Mouse (Mus musculus): ENCODE data around the gene Cth. TPM values are rescaled to one million over a fixed set of nuclear protein-coding genes. Genes with fewer than 3 reads are reported as not detected.

The Cth gene
- total RNA-seq, 2 experiments from 2014 or later, result 2.2 to 4.3 TPM

DNA sequence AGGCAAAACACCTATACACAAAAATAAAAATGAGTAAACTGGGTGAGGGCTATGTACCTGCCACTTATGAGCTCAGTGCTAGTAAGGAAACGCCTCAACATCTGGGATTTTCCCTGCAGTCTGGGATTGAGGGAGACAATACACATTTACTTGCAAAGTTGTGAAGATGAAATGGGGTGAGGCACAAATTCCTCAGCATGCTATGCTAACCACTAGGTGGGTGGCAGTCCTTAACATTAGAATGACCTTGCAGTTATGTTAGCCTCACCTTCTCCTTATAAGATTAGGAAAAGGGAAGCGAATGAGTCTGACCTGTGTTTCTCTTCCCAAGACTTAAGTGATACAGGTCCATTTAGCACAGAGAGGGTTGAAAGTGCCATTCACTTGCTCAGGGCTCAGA is 3.5 kb downstream of the Cth start:
- DNase-seq, result no peak
- intact Hi-C loops (cut with DNase I), result no loop called here

- intact Hi-C loops (cut with DNase I), result no loop called here
- no peak for DNase-seq
Observed at GRCm38 (mm10) chr3:157916336-157916735, 8.5 kb downstream of the Cth start.

DNA sequence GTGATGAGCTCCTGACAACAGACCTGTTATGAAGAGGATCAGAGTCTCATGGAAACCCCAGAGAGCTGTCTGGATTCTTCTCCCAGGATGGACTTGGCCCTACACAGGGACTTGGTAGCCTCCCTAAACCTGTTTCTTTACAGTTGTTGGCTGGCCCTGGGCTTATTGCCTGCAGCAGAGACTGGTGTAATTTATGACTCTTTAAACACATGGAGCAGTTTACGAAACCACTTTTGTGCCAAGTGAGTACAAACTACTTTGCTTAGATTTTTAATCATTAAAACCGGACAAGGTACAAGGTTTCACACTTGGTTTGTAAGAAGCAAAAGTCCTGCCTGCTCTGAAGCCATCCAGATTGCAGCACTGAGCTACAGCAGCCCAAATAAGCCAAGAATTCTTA is 12.7 kb downstream of the Cth start:
- intact Hi-C loops (cut with DNase I), result no loop called here
- DNase-seq, result no peak

DNA sequence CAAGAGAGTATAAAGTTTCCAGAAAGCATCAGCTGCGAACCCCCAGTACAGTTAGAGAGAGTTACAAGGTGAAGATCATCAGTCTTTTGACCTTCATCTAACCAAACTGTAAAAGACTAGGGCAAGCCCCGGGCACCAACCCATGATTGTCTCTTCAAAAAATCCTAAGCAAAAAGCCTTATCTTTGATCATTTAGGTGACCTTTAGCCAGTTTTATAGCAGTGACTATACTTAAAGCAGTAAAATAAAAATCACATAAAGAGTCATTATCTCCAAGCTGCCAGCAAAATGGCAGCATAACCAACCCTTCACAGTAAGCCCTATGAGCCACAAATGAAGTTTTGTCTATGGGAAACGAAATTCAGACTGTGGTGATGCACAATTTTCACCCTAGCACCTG is 14.6 kb downstream of the Cth start:
- no peak for DNase-seq
- intact Hi-C loops (cut with DNase I), result no loop called here

DNA sequence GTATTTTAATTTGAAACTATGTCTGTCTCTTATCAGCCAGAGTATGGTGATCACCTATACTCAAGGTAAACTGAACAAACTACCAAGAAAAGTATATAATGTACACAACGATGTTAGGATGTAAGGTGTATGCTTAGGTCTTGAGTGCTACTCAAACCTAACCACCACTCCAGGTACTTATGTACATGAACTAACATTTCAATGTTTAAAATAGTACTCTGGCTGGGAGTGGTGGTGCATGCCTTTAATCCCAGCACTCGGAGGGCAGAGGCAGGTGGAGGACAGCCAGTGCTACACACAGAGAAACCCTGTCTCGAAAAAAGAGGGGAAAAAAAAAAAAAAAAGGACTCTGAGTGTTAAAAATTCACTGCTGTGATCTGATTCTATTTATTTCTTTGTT is 16.7 kb downstream of the Cth start:
- intact Hi-C loops (cut with DNase I), result no loop called here
- no peak for DNase-seq

DNA sequence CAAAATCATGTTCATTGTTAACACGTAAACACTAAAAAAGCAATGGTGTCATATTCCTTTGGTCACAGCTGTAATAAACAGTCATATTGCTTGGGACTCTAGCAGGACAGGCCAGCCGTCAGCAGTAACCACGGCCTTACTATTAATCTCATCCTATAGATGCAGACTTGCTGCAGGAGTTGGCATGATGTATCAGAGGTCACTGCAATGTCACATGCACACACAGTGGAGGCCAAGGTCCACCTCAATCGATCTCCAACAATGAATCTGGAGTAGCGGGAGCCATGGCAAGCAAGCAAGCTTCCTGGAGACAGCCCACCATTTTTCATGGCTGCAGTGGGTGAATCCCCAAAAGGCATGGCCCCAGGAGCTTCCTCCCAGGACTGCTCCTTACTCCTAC is 23.2 kb downstream of the Cth start:
- intact Hi-C loops (cut with DNase I), result no loop called here
- no peak for DNase-seq

DNA sequence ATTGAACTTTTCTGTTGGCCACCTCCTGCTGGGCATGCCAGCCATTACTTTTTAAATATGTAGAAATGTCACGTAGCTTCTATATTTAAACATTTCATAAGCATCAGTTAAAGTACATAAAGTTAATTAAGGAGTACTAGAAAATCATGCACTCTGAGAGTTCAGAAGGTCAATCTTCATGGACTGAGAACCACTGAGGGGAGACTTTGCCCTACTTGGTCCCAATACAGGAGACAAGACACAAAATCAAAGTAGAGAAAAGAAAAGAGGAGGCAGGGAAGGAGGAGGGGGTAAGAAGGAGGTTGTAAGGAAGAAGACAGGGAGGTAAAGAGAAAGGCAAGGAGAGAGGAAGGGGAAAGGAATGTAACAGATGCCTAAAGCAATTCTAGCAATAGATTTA is 24.9 kb downstream of the Cth start:
- intact Hi-C loops (cut with DNase I), result no loop called here
- DNase-seq, result no peak

DNA sequence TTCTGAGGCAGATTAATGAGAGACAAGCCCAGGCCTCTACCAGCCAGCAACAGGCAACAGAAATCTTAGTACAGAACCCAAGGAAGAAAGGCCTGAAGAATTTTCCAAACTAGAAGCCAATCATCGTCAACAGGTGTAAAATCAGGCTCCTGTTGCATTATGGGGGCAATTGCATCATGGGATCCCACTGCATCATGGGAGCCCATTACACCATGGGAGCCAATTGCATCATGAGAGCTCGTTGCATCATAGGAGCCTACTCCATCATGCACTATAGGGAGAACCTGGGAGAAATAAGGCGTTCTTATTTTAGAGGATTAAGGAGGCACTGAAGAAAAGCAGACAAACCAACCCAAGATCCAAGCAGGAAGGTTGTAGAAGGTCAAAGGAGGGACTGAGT is 27.2 kb downstream of the Cth start:
- DNase-seq, result no peak
- intact Hi-C loops (cut with DNase I), result no loop called here

DNA sequence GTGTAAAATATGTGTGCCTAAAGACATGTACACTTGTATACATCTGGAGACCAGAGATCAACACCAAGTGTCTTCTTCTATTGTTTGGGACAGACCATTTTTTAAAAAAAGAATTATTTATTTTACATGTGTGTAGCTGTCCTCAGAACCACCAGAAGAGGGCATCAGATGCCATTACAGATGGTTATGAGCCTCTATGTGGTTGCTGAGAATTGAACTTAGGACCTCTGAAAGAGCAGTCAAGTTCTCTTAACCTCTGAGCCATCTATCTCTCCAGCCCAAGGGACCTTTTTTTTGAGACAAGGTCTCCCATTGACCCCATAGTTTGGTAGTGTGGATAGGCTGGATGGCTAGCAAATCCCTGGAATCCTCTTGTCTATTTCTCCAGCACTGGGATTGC is 33.1 kb downstream of the Cth start:
- intact Hi-C loops (cut with DNase I), result no loop called here
- DNase-seq, result no peak

DNA sequence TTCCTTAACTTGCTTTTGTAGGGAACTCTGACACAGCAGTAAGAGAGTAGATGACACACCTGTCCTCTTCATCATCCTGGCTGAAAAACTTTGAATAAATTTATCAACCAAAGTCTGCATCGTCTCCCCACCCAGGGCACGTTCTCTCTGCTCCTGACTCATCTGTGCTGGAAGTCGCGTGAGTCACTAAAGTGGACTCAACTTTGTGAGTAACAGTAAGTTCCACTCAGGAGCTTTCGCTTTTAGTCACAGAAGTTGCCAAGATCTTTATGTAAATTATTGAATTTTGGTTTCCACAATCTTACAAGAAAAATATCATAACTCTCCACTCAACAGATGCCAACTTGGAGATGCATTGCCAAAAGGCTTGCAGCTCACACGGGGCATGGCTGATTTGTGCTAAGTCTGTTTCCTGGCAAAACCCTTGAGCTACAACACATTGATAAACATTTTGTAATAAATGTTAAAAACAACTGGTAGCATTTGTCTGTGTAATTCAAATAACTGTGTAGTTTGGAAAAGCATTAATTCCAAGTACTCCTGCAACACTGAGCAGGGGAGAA is 40.7 kb downstream of the Cth start:
- no peak for DNase-seq
- intact Hi-C loops (cut with DNase I), result no loop called here

GRCm38 (mm10) chr3:157883085-157883484 is 41.8 kb downstream of the Cth start:
- intact Hi-C loops (cut with DNase I), result no loop called here
- DNase-seq, result no peak

- intact Hi-C loops (cut with DNase I), result no loop called here
- DNase-seq, result no peak
Observed at GRCm38 (mm10) chr3:157881992-157882391, 42.9 kb downstream of the Cth start.

DNA sequence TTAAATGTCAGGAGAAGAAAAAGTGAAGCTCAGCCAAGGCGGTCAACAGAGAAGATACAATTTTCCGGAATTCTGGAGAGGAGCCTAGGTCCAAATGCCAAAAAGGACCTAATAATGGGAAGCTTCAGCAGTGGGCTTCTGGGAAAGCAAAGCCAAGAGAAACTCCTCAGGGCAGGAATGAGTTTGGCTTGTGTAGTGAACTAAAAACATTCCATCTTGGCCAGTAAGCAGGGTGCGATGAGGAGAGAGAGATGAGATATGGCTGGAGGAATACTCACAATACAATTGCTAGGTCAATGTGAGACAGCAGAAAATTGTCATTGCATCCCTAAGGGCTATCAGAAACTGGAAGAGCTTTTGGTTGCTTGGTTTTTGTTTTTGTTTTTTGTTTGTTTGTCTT is 43.9 kb downstream of the Cth start:
- intact Hi-C loops (cut with DNase I), result no loop called here
- no peak for DNase-seq

DNA sequence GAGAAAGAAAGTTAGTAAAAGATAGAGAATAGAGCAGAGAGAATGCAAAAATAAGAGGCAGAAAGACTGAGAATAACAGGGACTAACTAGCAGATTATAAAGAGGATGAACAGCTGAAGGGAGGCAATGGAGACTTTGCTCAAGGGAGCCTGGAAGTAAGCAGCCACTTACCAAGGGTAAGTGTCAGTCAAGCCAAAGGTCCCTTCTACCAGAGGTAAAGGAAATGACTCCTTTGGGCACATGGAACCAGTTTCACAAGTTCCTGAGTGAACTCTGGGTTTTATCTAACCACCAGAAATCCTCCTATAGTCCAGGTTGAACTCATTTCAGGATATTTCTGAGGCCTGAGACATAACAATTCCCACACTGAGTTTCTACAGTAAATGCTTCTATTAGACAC is 47.0 kb downstream of the Cth start:
- intact Hi-C loops (cut with DNase I), result loop anchor here (2.0 kb wide), 1 partner anchor 201 kb away; no protein-coding TSS in a partner anchor

DNA sequence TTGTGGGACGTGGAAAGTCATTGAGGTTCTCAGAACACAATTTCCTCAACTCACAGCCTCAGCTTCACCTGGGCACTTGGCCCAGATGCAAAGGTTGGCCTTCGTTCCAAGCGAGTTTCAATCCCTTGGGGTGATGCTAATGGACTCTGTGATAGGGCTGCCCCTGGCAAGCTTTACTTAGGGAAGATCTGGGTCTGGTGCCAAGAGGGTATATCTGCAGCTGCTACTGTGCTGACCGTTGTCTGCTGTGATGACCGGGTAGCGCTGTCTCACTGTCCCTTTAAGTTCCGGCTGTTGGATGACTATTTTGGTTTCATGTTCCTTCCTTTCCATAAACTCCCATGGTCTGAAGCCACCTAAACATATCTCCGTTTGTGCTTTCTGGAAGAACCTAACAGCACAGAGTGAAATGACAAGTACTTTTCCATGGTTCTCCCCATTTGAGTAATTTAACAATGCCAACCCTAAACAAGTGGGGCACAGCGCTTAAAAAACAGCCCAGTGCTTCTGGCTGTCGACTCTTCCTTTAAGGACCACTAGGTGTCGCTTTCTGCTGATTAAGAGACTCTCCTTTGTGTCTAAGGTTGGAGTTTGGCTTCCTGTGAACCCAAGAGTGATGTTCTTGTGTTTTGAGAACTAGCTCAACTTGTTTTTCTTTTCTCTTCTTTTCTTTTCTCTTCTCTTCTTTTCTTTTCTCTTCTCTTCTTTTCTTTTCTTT is 48.3 kb downstream of the Cth start:
- intact Hi-C loops (cut with DNase I), result no loop called here
- peak in 1 of 2 experiments; percentile 5 for DNase-seq

More for the DNA sequence above, 47.0 kb downstream of the Cth start:
- no peak for DNase-seq

DNA sequence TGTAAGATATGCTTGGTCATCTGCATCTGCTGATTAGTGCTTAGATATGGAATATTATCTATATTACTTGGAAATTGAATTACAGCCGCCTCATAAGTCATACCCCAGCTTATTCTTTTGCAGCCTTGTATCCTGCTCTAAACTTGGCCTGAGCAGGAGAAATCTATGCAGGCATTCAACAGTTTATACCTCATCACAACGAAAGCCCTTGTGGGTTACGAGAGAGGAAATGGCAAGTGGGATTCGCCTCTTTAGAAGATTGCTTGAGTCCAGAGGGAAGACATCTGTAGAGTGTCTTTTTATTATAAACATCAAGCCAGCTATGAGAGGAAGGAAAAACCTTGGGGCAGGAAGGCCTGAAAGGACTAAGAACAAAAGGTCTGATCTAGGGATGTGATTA is 52.0 kb downstream of the Cth start:
- DNase-seq, result no peak
- intact Hi-C loops (cut with DNase I), result no loop called here

- intact Hi-C loops (cut with DNase I), result no loop called here
- no peak for DNase-seq
Observed at GRCm38 (mm10) chr3:157867836-157868235, 57.0 kb downstream of the Cth start.

GRCm38 (mm10) chr3:157866251-157866650 is 58.6 kb downstream of the Cth start:
- intact Hi-C loops (cut with DNase I), result no loop called here

GRCm38 (mm10) chr3:157865848-157866247 is 59.0 kb downstream of the Cth start:
- no peak for DNase-seq
- intact Hi-C loops (cut with DNase I), result no loop called here

More at GRCm38 (mm10) chr3:157866251-157866650, 58.6 kb downstream of the Cth start:
- DNase-seq, result no peak

GRCm38 (mm10) chr3:157865431-157865830 is 59.4 kb downstream of the Cth start:
- no peak for DNase-seq

GRCm38 (mm10) chr3:157852806-157853205 is 72.1 kb downstream of the Cth start:
- intact Hi-C loops (cut with DNase I), result no loop called here
- no peak for DNase-seq

More at GRCm38 (mm10) chr3:157865431-157865830, 59.4 kb downstream of the Cth start:
- intact Hi-C loops (cut with DNase I), result no loop called here

GRCm38 (mm10) chr3:157848503-157848902 is 76.4 kb downstream of the Cth start:
- intact Hi-C loops (cut with DNase I), result no loop called here

More at GRCm38 (mm10) chr3:157848503-157848902, 76.4 kb downstream of the Cth start:
- DNase-seq, result no peak

Data from gastrocnemius, postnatal 36 days (tissue).